8 mouse cellular contexts compared by ENCODE assay signal in genomic region chr13:23740256-23740840, GRCm38 (mm10). TPM values are rescaled to one million over a fixed set of nuclear protein-coding genes. Genes with fewer than 3 reads are reported as not detected.
A peak's percentile ranks its signal among the peaks of the same experiment; 100 is the strongest.
DNase-seq lines count a peak whose midpoint lies in the region; ATAC-seq and TF ChIP-seq lines count a peak whose summit lies in the region.

No protein-coding gene starts in this region.

- TF ChIP-seq CTCF in left cerebral cortex, adult 2 months (IDR thresholded peaks at IDR 0.05): no peak
- TF ChIP-seq CTCF in cortical plate, adult 2 months (IDR thresholded peaks at IDR 0.05; ENCODE audit: extremely low read depth, insufficient read depth, low read length): no peak
- no peak for TF ChIP-seq CTCF in hindbrain, postnatal 0 days (IDR thresholded peaks at IDR 0.05; ENCODE audit: low read depth)

- peak overlapping the region; percentile 74 for H3K9ac ChIP-seq in hindbrain, postnatal 0 days (replicated peaks; ENCODE audit: low read length)
- peak overlapping the region; percentile 78 for H3K9ac ChIP-seq in neural tube, embryonic 13.5 days

- H3K36me3 ChIP-seq in hindbrain, postnatal 0 days (ENCODE audit: insufficient read depth, low read length): no peaks in the 10 kb centered on the region
- H3K36me3 ChIP-seq in neural tube, embryonic 13.5 days: no peaks in the 10 kb centered on the region

- H3K4me3 ChIP-seq in left cerebral cortex, adult 2 months: peak overlapping the region; percentile 83
- H3K4me3 ChIP-seq in cortical plate, adult 2 months (ENCODE audit: insufficient read depth, low read length): peak overlapping the region; percentile 67
- H3K4me3 ChIP-seq in hindbrain, postnatal 0 days (ENCODE audit: low read length): peak overlapping the region; percentile 52
- peak overlapping the region; percentile 48 for H3K4me3 ChIP-seq in neural tube, embryonic 13.5 days

- no peak for ATAC-seq in hindbrain, postnatal 0 days
- no peak for ATAC-seq in neural tube, embryonic 13.5 days (ENCODE audit: low read depth)

- intact Hi-C loops in left cerebral cortex, adult 2 months (cut with DNase I): loop anchor here (10.0 kb wide), 1 partner anchor 306 kb away; no protein-coding TSS in a partner anchor
- intact Hi-C loops in gastrocnemius, postnatal 14 days (cut with DNase I; ENCODE audit: low total_unique reads): no loop called here

- TF ChIP-seq POLR2A in cortical plate, adult 2 months (IDR thresholded peaks at IDR 0.05; ENCODE audit: extremely low read depth, insufficient read depth, low read length): no peak

- no peaks in the 10 kb centered on the region for H3K4me1 ChIP-seq in cortical plate, adult 2 months (ENCODE audit: control insufficient read depth, insufficient read depth, low read length)
- peaks cover 6% of the 10 kb centered on the region; the same call in 1 of the 2 replicates for H3K4me1 ChIP-seq in hindbrain, postnatal 0 days (ENCODE audit: insufficient read depth, low read length)
- H3K4me1 ChIP-seq in neural tube, embryonic 13.5 days (replicated peaks): peaks cover 32% of the 10 kb centered on the region

- DNase-seq in left cerebral cortex, adult 2 months (ENCODE audit: extremely low spot score in 1 of 2, low spot score in 2 of 2): no peak
- DNase-seq in left cerebral cortex, adult 18-20 months (ENCODE audit: low spot score in 2 of 2): no peak
- DNase-seq in hindbrain, postnatal 0 days (ENCODE audit: low spot score): no peak
- no peak for DNase-seq in gastrocnemius, postnatal 4 days (ENCODE audit: low spot score in 2 of 2)
- DNase-seq in Muller cell, postnatal 12 days (ENCODE audit: inconsistent ontology term): no peak
- DNase-seq in gastrocnemius, postnatal 14 days: no peak

- 33% methylated on average over 13 of the region's 13 CpGs for WGBS in hindbrain, postnatal 0 days
- WGBS in neural tube, embryonic 13.5 days: 33% methylated on average over 13 of the region's 13 CpGs

- H3K27ac ChIP-seq in left cerebral cortex, adult 2 months: peak overlapping the region; percentile 88
- peak overlapping the region; percentile 89; the same call in 1 of the 2 replicates for H3K27ac ChIP-seq in cortical plate, adult 2 months (ENCODE audit: insufficient read depth, low read length)
- H3K27ac ChIP-seq in hindbrain, postnatal 0 days: peak overlapping the region; percentile 94; the same call in 1 of the 2 replicates
- peak overlapping the region; percentile 90 for H3K27ac ChIP-seq in neural tube, embryonic 13.5 days (replicated peaks)

- H3K27me3 ChIP-seq in hindbrain, postnatal 0 days (ENCODE audit: insufficient read depth, low read length): no peaks in the 10 kb centered on the region
- H3K27me3 ChIP-seq in neural tube, embryonic 13.5 days: no peaks in the 10 kb centered on the region

- H3K4me2 ChIP-seq in hindbrain, postnatal 0 days (ENCODE audit: low read depth, low read length): peak overlapping the region; percentile 98
- H3K4me2 ChIP-seq in neural tube, embryonic 13.5 days: peak overlapping the region; percentile 98

- H3K9me3 ChIP-seq in hindbrain, postnatal 0 days (ENCODE audit: low read length): no peaks in the 10 kb centered on the region
- H3K9me3 ChIP-seq in neural tube, embryonic 13.5 days: no peaks in the 10 kb centered on the region

RNA-seq across cellular contexts. Expression of gene Hist1h1c, which starts 1.7 kb away (rescaled TPM):
- 10 to 100 TPM; 53.4 to 53.7 TPM for total RNA-seq in left cerebral cortex, adult 2 months (2021)
- total RNA-seq in left cerebral cortex, adult 18-20 months (2021): 10 to 100 TPM; 55.8 to 61.1 TPM
- polyA plus RNA-seq in cortical plate, adult 2 months (2012; rRNA removed): 42.1 and 42.4 TPM in 2 replicates
- 508 and 626 TPM in 2 replicates for total RNA-seq in hindbrain, postnatal 0 days (2014; rRNA removed)
- 31.4 and 35.4 TPM in 2 replicates for polyA plus RNA-seq in hindbrain, postnatal 0 days (2015; fragmentation: Nextera tagmentation; extraction: Ambion mirVana)
- 12.5 and 13.1 TPM in 2 replicates for polyA plus RNA-seq in neural tube, embryonic 13.5 days (2015; fragmentation: Nextera tagmentation; extraction: Ambion mirVana)
- 100 to 1,000 TPM; 462 to 585 TPM for total RNA-seq in gastrocnemius, postnatal 4 days (2021)
- 100 to 1,000 TPM; 258 to 269 TPM for total RNA-seq in gastrocnemius, postnatal 14 days (2021)

RNA-seq across cellular contexts. Expression of gene Hist1h3c, which starts 5.1 kb away (rescaled TPM):
- total RNA-seq in left cerebral cortex, adult 2 months (2021): 1 to 10 TPM; 1.0 to 1.3 TPM
- not detected for total RNA-seq in left cerebral cortex, adult 18-20 months (2021)
- 0.56 TPM in 1 of 2 replicates, not detected in the other for polyA plus RNA-seq in cortical plate, adult 2 months (2012; rRNA removed)
- 1,362 and 1,480 TPM in 2 replicates for total RNA-seq in hindbrain, postnatal 0 days (2014; rRNA removed)
- polyA plus RNA-seq in hindbrain, postnatal 0 days (2015; fragmentation: Nextera tagmentation; extraction: Ambion mirVana): 1.6 and 2.1 TPM in 2 replicates
- 1.5 and 2.7 TPM in 2 replicates for polyA plus RNA-seq in neural tube, embryonic 13.5 days (2015; fragmentation: Nextera tagmentation; extraction: Ambion mirVana)
- 100 to 1,000 TPM; 162 to 207 TPM for total RNA-seq in gastrocnemius, postnatal 4 days (2021)
- 10 to 100 TPM; 31.6 to 33.2 TPM for total RNA-seq in gastrocnemius, postnatal 14 days (2021)

RNA-seq across cellular contexts. Expression of gene Hist1h2bb, which starts 6.2 kb away (rescaled TPM):
- total RNA-seq in left cerebral cortex, adult 2 months (2021): 10 to 100 TPM; 12.3 to 19.0 TPM
- 10 to 100 TPM; 17.8 to 19.6 TPM for total RNA-seq in left cerebral cortex, adult 18-20 months (2021)
- polyA plus RNA-seq in cortical plate, adult 2 months (2012; rRNA removed): 0.79 and 1.9 TPM in 2 replicates
- 1,454 and 1,759 TPM in 2 replicates for total RNA-seq in hindbrain, postnatal 0 days (2014; rRNA removed)
- polyA plus RNA-seq in hindbrain, postnatal 0 days (2015; fragmentation: Nextera tagmentation; extraction: Ambion mirVana): 0.49 and 0.55 TPM in 2 replicates
- not detected in 2 replicates for polyA plus RNA-seq in neural tube, embryonic 13.5 days (2015; fragmentation: Nextera tagmentation; extraction: Ambion mirVana)
- 100 to 1,000 TPM; 215 to 270 TPM for total RNA-seq in gastrocnemius, postnatal 4 days (2021)
- total RNA-seq in gastrocnemius, postnatal 14 days (2021): 10 to 100 TPM; 42.8 to 44.6 TPM

RNA-seq across cellular contexts. Expression of gene Hist1h2ab, which starts 10.6 kb away (rescaled TPM):
- total RNA-seq in left cerebral cortex, adult 2 months (2021): 10 to 100 TPM; 19.9 to 21.0 TPM
- total RNA-seq in left cerebral cortex, adult 18-20 months (2021): 10 to 100 TPM; 17.2 to 22.5 TPM
- 1.6 and 1.9 TPM in 2 replicates for polyA plus RNA-seq in cortical plate, adult 2 months (2012; rRNA removed)
- 349 and 438 TPM in 2 replicates for total RNA-seq in hindbrain, postnatal 0 days (2014; rRNA removed)
- 7.4 and 10.4 TPM in 2 replicates for polyA plus RNA-seq in hindbrain, postnatal 0 days (2015; fragmentation: Nextera tagmentation; extraction: Ambion mirVana)
- 5.1 and 9.7 TPM in 2 replicates for polyA plus RNA-seq in neural tube, embryonic 13.5 days (2015; fragmentation: Nextera tagmentation; extraction: Ambion mirVana)
- total RNA-seq in gastrocnemius, postnatal 4 days (2021): 100 to 1,000 TPM; 390 to 456 TPM
- total RNA-seq in gastrocnemius, postnatal 14 days (2021): 10 to 100 TPM; 67.6 to 81.2 TPM

RNA-seq across cellular contexts. Expression of gene Hist1h3b, which starts 11.7 kb away (rescaled TPM):
- 1 to 10 TPM; 6.6 to 7.5 TPM for total RNA-seq in left cerebral cortex, adult 2 months (2021)
- 1 to 10 TPM; 4.3 to 9.9 TPM for total RNA-seq in left cerebral cortex, adult 18-20 months (2021)
- polyA plus RNA-seq in cortical plate, adult 2 months (2012; rRNA removed): 0.57 and 0.77 TPM in 2 replicates
- 956 and 1,079 TPM in 2 replicates for total RNA-seq in hindbrain, postnatal 0 days (2014; rRNA removed)
- 2.6 and 3.2 TPM in 2 replicates for polyA plus RNA-seq in hindbrain, postnatal 0 days (2015; fragmentation: Nextera tagmentation; extraction: Ambion mirVana)
- 0.96 and 2.3 TPM in 2 replicates for polyA plus RNA-seq in neural tube, embryonic 13.5 days (2015; fragmentation: Nextera tagmentation; extraction: Ambion mirVana)
- total RNA-seq in gastrocnemius, postnatal 4 days (2021): 100 to 1,000 TPM; 433 to 519 TPM
- 10 to 100 TPM; 86.8 to 91.4 TPM for total RNA-seq in gastrocnemius, postnatal 14 days (2021)

Comparison
In these comparisons a context has a peak if more than half of its experiments do, and no peak if none do; other contexts are left out.
1. RNA of gene Hist1h2bb, which starts 6.2 kb away (total RNA-seq): 1,454 to 1,759 TPM in hindbrain, postnatal 0 days and 215 to 270 TPM in gastrocnemius, postnatal 4 days; 42.8 to 44.6 TPM in gastrocnemius, postnatal 14 days, 17.8 to 19.6 TPM in left cerebral cortex, adult 18-20 months and 12.3 to 19.0 TPM in left cerebral cortex, adult 2 months; every median in the first group is over 4 times any median in the second.
2. RNA of gene Hist1h3c, which starts 5.1 kb away (total RNA-seq): 1,362 to 1,480 TPM in hindbrain, postnatal 0 days, 162 to 207 TPM in gastrocnemius, postnatal 4 days and 31.6 to 33.2 TPM in gastrocnemius, postnatal 14 days; 1.0 to 1.3 TPM in left cerebral cortex, adult 2 months and not detected in left cerebral cortex, adult 18-20 months; every median in the first group is over 10 times any median in the second.
3. Peak in every context shown above with its lines, with median percentiles within 50 percentile points of each other: H3K27ac ChIP-seq and H3K4me3 ChIP-seq.